ENCODE assay signal across 32 mouse cellular contexts in genomic region chr9:41771276-41771675, GRCm38 (mm10).
A peak's percentile ranks its signal among the peaks of the same experiment; 100 is the strongest.
DNase-seq lines count a peak whose midpoint lies in the region; ATAC-seq and TF ChIP-seq lines count a peak whose summit lies in the region.
"Had no signal": no experiment of that assay in that cellular context is flagged by ENCODE, and none has a peak within 500 bp of the region (broad histone marks: within the 10 kb centered on the region; RNA-seq: fewer than 3 reads in every experiment).

No protein-coding gene starts in this region.

- H3K27ac ChIP-seq in hindbrain, embryonic 15.5 days (replicated peaks): 0 out of 2 replicates have a peak overlapping the region, but pooled peaks have one; percentile 38
- no peak overlapping the region for H3K27ac ChIP-seq in hindbrain, embryonic 14.5 days
- H3K27ac ChIP-seq in embryonic facial prominence, embryonic 13.5 days: peak overlapping the region; percentile 77
- no peak overlapping the region for H3K27ac ChIP-seq in forebrain, postnatal 0 days (ENCODE audit: low read depth, low read length)
- H3K27ac ChIP-seq: gastrocnemius, adult 2 months; heart, embryonic 13.5 days; hindbrain, embryonic 10.5 days; hindbrain, postnatal 0 days; intestine, embryonic 15.5 days; layer of hippocampus, adult 2 months; liver, embryonic 12.5 days; stomach, postnatal 0 days had no signal

- 63% methylated on average over 1 of the region's 1 CpGs for WGBS in hindbrain, embryonic 15.5 days
- WGBS in hindbrain, embryonic 14.5 days: 76% methylated on average over 1 of the region's 1 CpGs
- 30% methylated on average over 1 of the region's 1 CpGs for WGBS in embryonic facial prominence, embryonic 13.5 days
- 57% methylated on average over 1 of the region's 1 CpGs for WGBS in forebrain, postnatal 0 days

- no peaks in the 10 kb centered on the region for H3K36me3 ChIP-seq in hindbrain, embryonic 15.5 days
- H3K36me3 ChIP-seq in hindbrain, embryonic 14.5 days (replicated peaks; ENCODE audit: control insufficient read depth, insufficient read depth): no peaks in the 10 kb centered on the region
- H3K36me3 ChIP-seq in embryonic facial prominence, embryonic 13.5 days: no peaks in the 10 kb centered on the region
- no peaks in the 10 kb centered on the region for H3K36me3 ChIP-seq in forebrain, postnatal 0 days (ENCODE audit: insufficient read depth)
- H3K36me3 ChIP-seq: heart, embryonic 13.5 days; hindbrain, embryonic 10.5 days; intestine, embryonic 15.5 days; liver, embryonic 12.5 days had no signal

- no peak overlapping the region for H3K4me3 ChIP-seq in hindbrain, embryonic 15.5 days
- H3K4me3 ChIP-seq in hindbrain, embryonic 14.5 days (replicated peaks; ENCODE audit: low read length): no peak overlapping the region
- H3K4me3 ChIP-seq in embryonic facial prominence, embryonic 13.5 days: no peak overlapping the region
- H3K4me3 ChIP-seq in forebrain, postnatal 0 days (ENCODE audit: low read depth, low read length): no peak overlapping the region
- H3K4me3 ChIP-seq: gastrocnemius, adult 2 months; heart, embryonic 13.5 days; hindbrain, embryonic 10.5 days; intestine, embryonic 15.5 days; layer of hippocampus, adult 2 months; liver, embryonic 12.5 days had no signal

- H3K9me3 ChIP-seq in hindbrain, embryonic 15.5 days: no peaks in the 10 kb centered on the region
- H3K9me3 ChIP-seq in hindbrain, embryonic 14.5 days (ENCODE audit: control insufficient read depth, low read length): no peaks in the 10 kb centered on the region
- no peaks in the 10 kb centered on the region for H3K9me3 ChIP-seq in embryonic facial prominence, embryonic 13.5 days
- H3K9me3 ChIP-seq in forebrain, postnatal 0 days (ENCODE audit: low read length): no peaks in the 10 kb centered on the region
- H3K9me3 ChIP-seq: heart, embryonic 13.5 days; hindbrain, embryonic 10.5 days; intestine, embryonic 15.5 days; liver, embryonic 12.5 days had no signal

- TF ChIP-seq POLR2A in brain, embryonic 14.5 days (IDR thresholded peaks at IDR 0.05; ENCODE audit: borderline replicate concordance, extremely low read depth, insufficient read depth, insufficient read length, poor library complexity, severe bottlenecking): no peak

- no peak overlapping the region for H3K4me2 ChIP-seq in hindbrain, embryonic 15.5 days
- H3K4me2 ChIP-seq in hindbrain, embryonic 14.5 days (replicated peaks): no peak overlapping the region
- H3K4me2 ChIP-seq in embryonic facial prominence, embryonic 13.5 days: no peak overlapping the region
- H3K4me2 ChIP-seq in forebrain, postnatal 0 days (ENCODE audit: low read depth): no peak overlapping the region
- H3K4me2 ChIP-seq: heart, embryonic 13.5 days; intestine, embryonic 15.5 days; liver, embryonic 12.5 days had no signal

- TF ChIP-seq CTCF in brain, embryonic 14.5 days (IDR thresholded peaks at IDR 0.05; ENCODE audit: borderline replicate concordance, extremely low read depth, insufficient read depth, insufficient read length): no peak
- no peak for TF ChIP-seq CTCF in forebrain, postnatal 0 days (IDR thresholded peaks at IDR 0.05; ENCODE audit: low read depth)

- intact Hi-C loops in left cerebral cortex, postnatal 10 days (cut with DNase I): no loop called here

- H3K27me3 ChIP-seq in hindbrain, embryonic 15.5 days: no peaks in the 10 kb centered on the region
- no peaks in the 10 kb centered on the region for H3K27me3 ChIP-seq in hindbrain, embryonic 14.5 days (ENCODE audit: control insufficient read depth, insufficient read depth, low read length)
- no peaks in the 10 kb centered on the region for H3K27me3 ChIP-seq in embryonic facial prominence, embryonic 13.5 days
- H3K27me3 ChIP-seq in forebrain, postnatal 0 days (ENCODE audit: insufficient read depth, low read length): no peaks in the 10 kb centered on the region
- H3K27me3 ChIP-seq: heart, embryonic 13.5 days; intestine, embryonic 15.5 days; liver, embryonic 12.5 days had no signal

- no peak for ATAC-seq in hindbrain, embryonic 15.5 days (ENCODE audit: low FRiP score, low read depth)
- no peak for ATAC-seq in hindbrain, embryonic 14.5 days (ENCODE audit: low FRiP score)
- 0 out of 2 replicates have a peak, but pooled peaks have one; percentile 52 for ATAC-seq in embryonic facial prominence, embryonic 13.5 days (ENCODE audit: insufficient number of reproducible peaks, insufficient read depth, low FRiP score, low TSS enrichment, low read depth)
- 0 out of 2 replicates have a peak, but pooled peaks have one; percentile 59 for ATAC-seq in forebrain, postnatal 0 days
- ATAC-seq: activated CD4-positive, CD25-positive, alpha-beta regulatory T cell, adult 4 months; hindbrain, postnatal 0 days; intestine, embryonic 15.5 days; liver, embryonic 12.5 days; liver, postnatal 0 days had no signal

- no peak overlapping the region for H3K9ac ChIP-seq in hindbrain, embryonic 15.5 days
- no peak overlapping the region for H3K9ac ChIP-seq in hindbrain, embryonic 14.5 days
- H3K9ac ChIP-seq in embryonic facial prominence, embryonic 13.5 days: no peak overlapping the region
- no peak overlapping the region for H3K9ac ChIP-seq in forebrain, postnatal 0 days
- H3K9ac ChIP-seq: heart, embryonic 13.5 days; intestine, embryonic 15.5 days; liver, embryonic 12.5 days; liver, postnatal 0 days had no signal

- no peak for DNase-seq in hindbrain, embryonic 14.5 days (ENCODE audit: low spot score)
- peak; percentile 60 for DNase-seq in brain, embryonic 14.5 days (ENCODE audit: low read depth)
- DNase-seq in forebrain, postnatal 0 days: peak; percentile 47
- no peak for DNase-seq in heart, adult 11 months
- DNase-seq in left cerebral cortex, postnatal 10 days (ENCODE audit: extremely low spot score in 1 of 2, low spot score in 2 of 2): no peak
- no peak for DNase-seq in yolk sac, embryonic 10.5 days (ENCODE audit: low spot score)
- DNase-seq: adrenal gland, adult 2 months; adrenal gland, postnatal 36 days; B cell, adult 2 months; cerebellum, adult 2 months; cerebellum, postnatal 14 days; gastrocnemius, adult 2 months; heart, postnatal 10 days; kidney, adult 2 months; kidney, postnatal 36 days; layer of hippocampus, postnatal 36 days; liver, postnatal 0 days; lung, postnatal 10 days; midbrain, embryonic 14.5 days; right cerebral cortex, postnatal 4 days; thymus, adult 18-20 months; thymus, postnatal 36 days had no signal

- H3K4me1 ChIP-seq in hindbrain, embryonic 15.5 days (replicated peaks): peaks cover 9% of the 10 kb centered on the region
- H3K4me1 ChIP-seq in hindbrain, embryonic 14.5 days (replicated peaks; ENCODE audit: control insufficient read depth, insufficient read depth, low read length): peaks cover 10% of the 10 kb centered on the region; the same call in 1 of the 2 replicates
- H3K4me1 ChIP-seq in embryonic facial prominence, embryonic 13.5 days: peaks cover 21% of the 10 kb centered on the region
- H3K4me1 ChIP-seq in forebrain, postnatal 0 days (ENCODE audit: insufficient read depth): 0 out of 2 replicates have a peak, but pooled peaks cover 6% of the 10 kb centered on the region
- H3K4me1 ChIP-seq: intestine, embryonic 15.5 days; liver, embryonic 12.5 days had no signal

Comparison
In these comparisons a context has a peak if more than half of its experiments do, and no peak if none do; other contexts are left out.
1. H3K27ac ChIP-seq: peak in hindbrain, embryonic 15.5 days (single experiment) and embryonic facial prominence, embryonic 13.5 days (single experiment); none in hindbrain, embryonic 14.5 days (single experiment) and forebrain, postnatal 0 days (single experiment).
2. ATAC-seq: peak in embryonic facial prominence, embryonic 13.5 days (single experiment) and forebrain, postnatal 0 days (single experiment); none in hindbrain, embryonic 15.5 days (single experiment) and hindbrain, embryonic 14.5 days (single experiment).
3. DNase-seq: peak in brain, embryonic 14.5 days (single experiment) and forebrain, postnatal 0 days (single experiment); none in hindbrain, embryonic 14.5 days (single experiment), heart, adult 11 months (single experiment), left cerebral cortex, postnatal 10 days (0 of 2) and yolk sac, embryonic 10.5 days (single experiment).